Mouse (Mus musculus) splenic B cell, adult 2 months (primary cell): Measurements from ENCODE around the gene Brd3.

Source experiments
- DNase-seq: peaks from one replicate; pipeline ENCODE4 v3.0.0-alpha.2; 2011; ENCODE audit warnings: low read depth, low spot score
- H3K27me3 ChIP-seq: 2 replicates; pipeline ENCODE4 v1.6.1; 2012; ENCODE audit warnings: mild to moderate bottlenecking, low read length, moderate library complexity, mixed read lengths; ENCODE audit not compliant: control insufficient read depth, poor library complexity, insufficient read depth, severe bottlenecking
- H3K36me3 ChIP-seq: 2 replicates; pipeline ENCODE4 v1.6.1; 2012; ENCODE audit warnings: mild to moderate bottlenecking, low read length, moderate library complexity, mixed read lengths; ENCODE audit not compliant: control insufficient read depth, poor library complexity, insufficient read depth, severe bottlenecking

Gene Brd3

GRCm38 (mm10) chr2:27469991-27470355, 37.5 kb downstream of the Brd3 start:
- Histone ChIP-seq H3K27me3 (no peaks in the 10 kb centered on the region), H3K36me3 (no peaks in the 10 kb centered on the region)
- no peak for DNase-seq

DNA sequence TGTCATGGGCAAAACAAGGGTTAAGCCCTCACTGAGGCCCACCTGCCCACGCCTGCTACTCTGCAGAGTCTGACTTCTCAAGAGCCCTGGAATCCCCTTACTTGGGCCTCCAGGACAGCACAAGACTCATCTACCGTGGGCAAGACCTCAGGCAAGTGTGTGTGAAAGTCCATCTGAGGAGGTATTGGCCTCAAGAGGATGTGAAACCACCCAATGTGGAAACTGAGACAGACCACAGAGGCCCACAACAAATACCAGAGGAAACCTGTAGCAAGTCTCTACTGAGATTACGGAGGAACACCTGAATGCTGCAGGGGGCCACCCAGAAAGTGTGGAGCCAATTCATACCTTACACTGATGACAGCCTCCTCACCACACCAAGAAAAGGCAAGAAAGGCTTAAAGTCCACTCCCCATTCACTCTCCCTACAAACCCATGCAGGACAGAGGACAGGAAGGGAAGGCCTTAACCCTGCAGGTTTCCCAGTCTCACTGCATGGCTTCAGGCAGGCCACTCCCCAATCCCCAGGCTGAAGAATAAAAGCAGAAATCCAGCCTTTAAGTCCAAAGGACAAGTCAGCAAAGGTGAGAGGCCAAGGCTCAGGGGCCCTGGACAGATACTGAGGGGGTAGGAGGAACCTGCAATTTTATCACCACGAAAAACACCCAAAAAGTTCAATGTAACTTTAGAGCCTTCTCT, 38.0 kb downstream of the Brd3 start:
- DNase-seq, result peak; percentile 73
- Histone ChIP-seq H3K27me3 (no peaks in the 10 kb centered on the region), H3K36me3 (no peaks in the 10 kb centered on the region)

DNA sequence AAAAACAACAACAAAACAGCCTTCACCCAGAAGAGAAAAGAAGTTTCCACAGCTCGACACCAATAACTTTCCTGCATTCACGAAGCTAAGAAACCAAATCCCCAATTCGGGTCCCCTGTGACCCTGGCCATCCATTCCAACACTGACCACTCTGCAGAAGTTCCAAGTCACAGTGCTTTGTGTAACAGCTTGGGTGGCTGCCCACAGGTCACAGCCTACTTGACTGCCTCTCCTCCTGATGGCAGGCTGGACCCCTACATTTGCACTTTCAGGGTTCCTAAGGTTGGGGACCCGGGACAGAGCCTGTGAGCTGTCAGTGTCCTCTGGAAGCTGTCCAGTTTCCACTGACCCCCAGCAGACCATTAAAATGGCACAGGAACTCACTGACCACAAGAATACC, 44.6 kb downstream of the Brd3 start:
- no peak for DNase-seq
- no peaks in the 10 kb centered on the region for H3K27me3 ChIP-seq
- peaks cover 3% of the 10 kb centered on the region for H3K36me3 ChIP-seq

- Histone ChIP-seq H3K36me3 (peaks cover 3% of the 10 kb centered on the region), H3K27me3 (no peaks in the 10 kb centered on the region)
- no peak for DNase-seq
These were observed 45.4 kb downstream of the Brd3 start for GRCm38 (mm10) chr2:27461881-27462660.

DNA sequence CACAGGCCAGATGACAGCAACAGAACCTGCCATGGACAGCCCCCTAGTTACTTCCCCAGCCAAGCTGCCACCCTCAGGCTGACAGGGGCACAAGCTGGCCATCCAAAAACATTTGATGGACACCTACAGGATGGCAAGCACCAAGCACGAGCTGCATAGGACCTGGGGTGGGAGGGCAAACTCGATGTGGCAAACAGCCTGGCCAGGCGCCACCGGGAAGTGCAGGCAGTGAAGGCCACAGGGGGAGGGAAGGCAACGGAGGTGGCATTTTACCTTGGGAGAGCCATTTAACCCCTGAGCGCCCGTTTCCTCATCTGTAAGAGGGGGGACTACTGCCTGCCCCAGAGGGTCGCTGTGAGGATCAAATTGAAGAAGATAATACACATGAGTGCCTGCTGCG, 46.8 kb downstream of the Brd3 start:
- Histone ChIP-seq H3K36me3 (peaks cover 10% of the 10 kb centered on the region), H3K27me3 (no peaks in the 10 kb centered on the region)
- no peak for DNase-seq

- no peak for DNase-seq
- no peaks in the 10 kb centered on the region for H3K27me3 ChIP-seq
- peaks cover 10% of the 10 kb centered on the region for H3K36me3 ChIP-seq
These were observed 47.3 kb downstream of the Brd3 start for GRCm38 (mm10) chr2:27460163-27460562.

- peaks cover 10% of the 10 kb centered on the region for H3K36me3 ChIP-seq
- no peaks in the 10 kb centered on the region for H3K27me3 ChIP-seq
- no peak for DNase-seq
These were observed 47.7 kb downstream of the Brd3 start for GRCm38 (mm10) chr2:27459735-27460134.

DNA sequence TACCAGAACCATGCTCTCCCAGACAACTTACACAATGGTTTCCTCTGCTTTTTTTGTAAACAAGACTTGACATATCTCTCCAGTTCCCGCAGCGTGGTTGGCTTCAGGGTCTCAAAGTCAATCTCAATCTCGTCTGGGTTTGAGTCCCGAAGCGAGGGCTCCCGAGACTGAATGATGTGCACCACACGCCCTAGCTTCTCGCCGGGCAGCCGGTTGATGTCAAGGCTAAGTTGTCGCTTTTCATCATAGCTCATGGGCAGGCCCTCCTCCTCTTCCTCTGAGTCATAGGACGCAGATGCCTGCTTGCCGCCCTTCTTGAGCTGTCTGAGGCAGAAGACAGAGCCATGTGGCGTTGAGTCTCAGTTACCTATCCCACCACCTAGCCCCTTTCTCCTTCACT, 57.2 kb downstream of the Brd3 start:
- Histone ChIP-seq H3K27me3 (no peaks in the 10 kb centered on the region), H3K36me3 (peaks cover 6% of the 10 kb centered on the region)
- no peak for DNase-seq

- Histone ChIP-seq H3K36me3 (peaks cover 4% of the 10 kb centered on the region), H3K27me3 (no peaks in the 10 kb centered on the region)
- DNase-seq, result no peak
These were observed 59.7 kb downstream of the Brd3 start for GRCm38 (mm10) chr2:27447782-27448181.

- no peak for DNase-seq
- H3K36me3 ChIP-seq, result peaks cover 2% of the 10 kb centered on the region; the same call in 1 of the 2 replicates
- H3K27me3 ChIP-seq, result no peaks in the 10 kb centered on the region
These were observed 60.6 kb downstream of the Brd3 start for GRCm38 (mm10) chr2:27446812-27447211.

GRCm38 (mm10) chr2:27445910-27446309, 61.6 kb downstream of the Brd3 start:
- Histone ChIP-seq H3K27me3 (no peaks in the 10 kb centered on the region), H3K36me3 (peaks cover 2% of the 10 kb centered on the region; the same call in 1 of the 2 replicates)
- no peak for DNase-seq

- no peak for DNase-seq
- Histone ChIP-seq H3K27me3 (no peaks in the 10 kb centered on the region), H3K36me3 (no peaks in the 10 kb centered on the region)
These were observed 64.1 kb downstream of the Brd3 start for GRCm38 (mm10) chr2:27443450-27443708.

DNA sequence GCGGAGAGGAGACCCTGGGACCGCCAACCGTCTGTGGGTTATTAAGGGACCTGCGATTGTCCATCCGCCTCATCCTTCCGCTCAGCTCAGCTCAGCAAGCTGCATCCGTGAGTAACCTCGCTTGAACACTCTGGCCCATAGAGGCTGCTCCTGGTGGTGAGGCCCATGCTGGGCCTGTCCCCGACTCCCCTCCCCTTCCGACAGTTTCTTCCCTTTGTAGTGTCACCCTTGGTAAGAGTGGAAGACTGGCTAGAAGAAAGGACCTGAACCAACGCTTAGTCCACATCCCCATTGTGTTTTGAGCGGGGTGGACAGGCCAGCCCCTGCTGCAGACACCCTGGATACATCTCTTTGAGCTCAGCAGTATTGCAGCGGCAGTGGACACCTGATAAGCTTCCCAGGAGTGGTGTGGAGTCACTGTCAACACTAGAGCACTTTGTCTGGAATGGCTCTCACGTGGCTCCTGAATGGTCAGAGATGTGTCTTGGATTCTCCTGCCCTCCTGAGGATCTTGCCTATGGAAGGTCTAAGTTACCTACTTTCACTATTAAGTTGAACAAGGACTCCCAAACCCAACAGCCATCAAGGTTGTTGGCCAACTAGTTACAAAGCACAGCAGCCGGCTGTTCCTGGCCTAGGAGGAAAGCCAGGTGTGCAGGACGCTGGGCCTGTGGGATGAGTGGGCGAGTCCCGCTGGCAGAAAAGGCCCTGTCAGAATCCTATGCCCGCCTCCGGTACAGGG, 64.6 kb downstream of the Brd3 start:
- Histone ChIP-seq H3K36me3 (no peaks in the 10 kb centered on the region), H3K27me3 (no peaks in the 10 kb centered on the region)
- DNase-seq, result no peak

DNA sequence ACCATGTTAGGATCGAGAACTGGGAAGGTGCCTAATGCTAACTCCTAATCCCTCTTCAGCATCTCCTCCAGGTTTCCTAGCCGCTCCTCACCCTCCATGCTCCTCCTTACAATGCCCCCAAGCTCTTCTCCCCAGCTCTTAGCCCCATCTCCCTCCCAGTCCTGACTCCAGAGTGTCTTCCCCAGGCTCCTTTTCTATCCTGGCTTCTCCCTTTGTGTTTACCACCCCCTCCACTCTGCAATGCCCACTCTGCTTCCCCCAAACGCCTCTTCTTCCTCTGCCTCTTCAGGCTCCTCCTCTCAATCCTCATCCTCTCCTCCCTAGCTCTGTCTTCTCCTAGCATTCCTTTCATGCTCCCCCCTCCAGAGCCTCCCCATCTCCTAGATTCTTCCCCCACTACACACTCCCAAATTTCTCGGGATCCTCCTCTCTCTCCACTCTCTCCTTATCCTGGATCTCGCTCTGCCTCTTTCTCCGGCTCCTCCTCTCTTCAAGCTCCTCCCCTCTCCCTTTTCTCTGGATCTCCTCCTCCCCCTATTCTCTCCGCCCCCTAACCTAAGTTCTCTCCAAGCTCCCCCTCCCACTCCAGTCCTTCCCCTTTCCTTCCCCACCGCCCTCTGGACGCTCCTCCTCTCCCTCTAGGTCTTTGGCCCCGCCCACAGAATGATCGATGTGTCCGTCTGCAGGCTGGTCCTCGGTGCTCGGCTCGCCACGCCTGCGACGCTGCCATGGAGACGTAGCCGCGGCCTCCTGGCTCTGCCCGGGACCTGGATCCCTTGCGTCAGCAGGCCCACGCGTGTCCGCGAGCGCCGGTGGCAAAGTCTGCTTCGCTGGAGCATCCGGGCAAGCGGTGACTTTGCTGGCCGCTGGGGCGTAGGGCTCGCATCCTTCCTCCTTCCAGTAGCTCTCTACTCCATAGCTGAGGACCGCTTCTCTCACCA, 65.4 kb downstream of the Brd3 start, which contains the start of gene Brd3os:
Brd3os (plus strand) TSS at position 558 of the 941 bp plus-strand sequence.
- Histone ChIP-seq H3K27me3 (no peaks in the 10 kb centered on the region), H3K36me3 (no peaks in the 10 kb centered on the region)
- DNase-seq, result peak; percentile 84
